Mouse (Mus musculus) adrenal gland, postnatal 36 days (tissue): Measurements from ENCODE around the gene Umod. TPM values are rescaled to one million over a fixed set of nuclear protein-coding genes. Genes with fewer than 3 reads are reported as not detected.

ENCODE experiments used
- DNase-seq, 2 experiments: peaks; one replicate each; pipeline ENCODE4 v3.0.0; 2021; ENCODE audit warnings: mixed read lengths in 1 of 2
- long read RNA-seq, 2 experiments: library from polyadenylated mRNA; stranded (forward); transcript quantifications; one replicate each; pipeline ENCODE4 v2.0.0; 2021; ENCODE audit warnings: borderline sequencing depth in 2 of 2
- total RNA-seq, 2 experiments: library from RNA; stranded (reverse); gene quantifications; 2 replicates each; pipeline ENCODE4 v1.2.3; 2021

Gene Umod
- total RNA-seq: not detected
- long read RNA-seq, experiment 1: 0 reads
- long read RNA-seq, experiment 2: 0 reads

DNA sequence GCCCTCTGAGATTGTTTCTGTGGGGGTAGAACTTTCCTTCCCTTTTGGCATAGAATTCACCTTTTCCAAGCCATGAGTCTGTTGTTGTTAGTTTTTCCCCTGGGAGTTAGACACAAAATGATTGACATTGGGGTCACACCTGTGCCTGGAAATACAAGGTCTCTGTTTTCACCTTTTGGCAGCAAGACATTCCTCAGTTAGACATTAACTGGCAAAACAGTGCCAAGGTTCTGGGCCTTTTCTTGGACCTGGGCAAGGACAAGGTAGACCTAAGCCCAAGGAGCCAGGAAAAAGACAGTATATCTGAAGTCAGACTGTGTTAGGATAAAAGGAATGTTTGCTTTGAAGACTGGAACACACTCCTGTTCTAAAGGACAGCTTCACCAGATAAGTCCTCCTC, at the start of gene Umod:
Umod (minus strand) TSS at position 27 of the 400 bp plus-strand sequence.
- no peak for DNase-seq

DNA sequence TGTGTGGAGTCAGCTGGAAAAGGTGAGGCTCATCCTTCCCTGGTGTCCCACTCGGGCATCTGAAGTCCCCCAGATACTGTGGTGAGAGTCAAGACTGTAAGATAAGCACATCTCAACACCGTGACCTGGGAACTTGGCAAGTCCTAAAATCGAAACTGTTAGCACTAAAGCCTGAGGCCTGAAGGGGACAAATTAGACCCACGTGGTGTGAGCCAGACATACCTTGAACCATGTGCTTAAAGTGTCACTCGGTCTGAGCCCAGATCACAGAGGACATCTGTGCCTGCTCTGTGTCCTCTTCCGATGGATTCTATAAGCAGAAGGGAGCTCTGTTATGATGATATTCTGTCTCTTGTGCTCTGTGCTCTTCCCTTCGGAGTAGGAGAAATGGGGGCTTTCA, 49.5 kb upstream of the Umod start:
- no peak for DNase-seq

DNA sequence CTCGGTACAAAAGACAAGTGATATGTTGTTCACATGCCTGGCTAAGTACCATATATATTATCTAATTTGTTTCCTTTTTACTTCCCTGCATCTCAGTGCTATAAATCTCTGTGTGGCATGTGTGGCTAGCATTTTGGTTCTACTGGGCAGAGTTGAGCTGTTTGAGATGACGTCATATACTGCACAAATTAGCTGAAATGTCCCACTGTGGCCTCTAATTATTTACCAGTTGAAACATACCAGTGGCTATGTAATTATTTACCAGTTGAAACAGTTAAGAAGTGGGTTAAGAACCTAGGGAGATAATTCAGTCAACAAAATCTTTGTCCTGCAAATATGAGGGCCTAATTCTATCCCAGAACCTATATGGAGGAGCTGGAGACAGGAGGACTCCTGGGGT, 48.5 kb upstream of the Umod start:
- no peak for DNase-seq

DNA sequence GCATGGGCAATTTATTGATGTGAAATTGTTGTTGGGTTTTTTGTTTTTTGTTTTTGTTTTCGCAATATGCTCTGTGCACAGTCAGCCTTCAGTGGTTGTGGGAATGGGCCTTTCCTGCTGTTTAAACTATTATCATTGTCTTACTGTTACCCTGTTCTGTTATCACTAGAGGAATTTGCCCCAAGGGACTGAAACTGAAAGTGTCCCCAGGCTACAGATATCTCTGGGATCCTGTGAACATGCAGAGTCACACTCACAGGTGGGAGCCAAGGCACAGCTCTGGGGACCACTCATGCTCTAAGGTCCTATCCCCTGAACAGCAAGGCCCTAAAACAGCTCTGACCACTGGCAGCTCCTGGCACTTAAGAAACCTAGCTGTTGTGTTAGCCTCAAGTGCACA, 48.1 kb upstream of the Umod start:
- DNase-seq: no peak

DNA sequence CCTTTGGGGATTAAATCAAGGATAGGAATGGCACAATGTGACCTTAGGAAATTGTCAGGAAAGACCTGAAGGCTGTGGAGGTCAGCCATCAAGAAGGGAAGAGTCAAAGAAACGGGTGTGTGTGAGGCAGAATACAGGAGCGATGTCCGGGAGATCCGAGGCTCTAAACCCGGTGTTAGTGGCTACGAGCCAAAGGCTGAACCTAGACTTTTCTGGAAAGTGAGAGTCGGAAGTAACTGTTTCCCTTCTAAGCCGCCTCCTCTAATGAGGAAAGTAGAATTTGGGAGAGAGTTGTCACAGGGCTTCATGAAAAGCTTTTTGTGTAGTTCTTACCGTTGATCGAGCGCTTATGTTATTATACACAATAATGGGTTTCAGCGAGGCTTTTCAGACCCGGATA, 47.4 kb upstream of the Umod start:
- no peak for DNase-seq

DNA sequence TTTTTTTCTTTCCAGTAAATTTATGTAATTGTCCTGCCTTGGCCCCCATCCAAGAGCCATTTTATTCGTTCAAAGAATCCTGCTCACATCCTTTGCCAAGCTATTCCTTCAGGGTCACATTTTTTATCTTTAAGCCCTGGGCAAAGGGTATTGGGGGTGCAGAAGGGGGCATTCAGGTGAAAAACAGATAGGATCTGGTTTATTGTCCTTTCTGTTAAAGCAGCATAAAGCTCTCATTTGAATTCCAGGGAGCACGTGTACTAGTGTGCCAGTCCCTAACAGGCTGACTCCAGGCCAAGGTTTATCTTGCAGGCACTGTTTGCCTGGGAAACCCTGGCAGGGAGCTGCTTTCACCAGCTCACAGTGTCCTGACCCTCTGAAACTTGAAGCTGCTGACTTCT, 46.8 kb upstream of the Umod start:
- DNase-seq: peak; percentile 58 to 73

DNA sequence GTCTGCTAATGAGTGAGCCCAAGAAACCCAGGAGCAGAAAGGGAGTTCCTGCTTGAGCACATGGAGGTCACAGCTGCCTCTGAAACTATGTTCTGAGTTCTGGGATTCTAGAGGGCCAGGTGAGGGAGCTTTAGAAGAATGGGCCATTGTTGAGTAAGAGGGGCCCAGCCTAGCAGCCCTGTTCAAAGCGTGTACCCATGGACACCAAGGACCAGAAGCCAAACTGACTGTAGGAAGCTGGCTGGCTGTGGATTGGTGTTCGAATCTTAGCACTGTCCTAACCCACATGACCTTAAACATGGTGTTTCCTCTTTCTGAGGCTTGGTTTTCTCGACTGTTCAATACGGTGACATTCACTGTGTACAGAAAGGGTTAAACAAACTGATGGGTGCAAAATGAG, 44.3 kb upstream of the Umod start, which contains the start of gene Pdilt:
Pdilt (minus strand) TSS at position 101 of the 400 bp plus-strand sequence.
- DNase-seq: no peak

DNA sequence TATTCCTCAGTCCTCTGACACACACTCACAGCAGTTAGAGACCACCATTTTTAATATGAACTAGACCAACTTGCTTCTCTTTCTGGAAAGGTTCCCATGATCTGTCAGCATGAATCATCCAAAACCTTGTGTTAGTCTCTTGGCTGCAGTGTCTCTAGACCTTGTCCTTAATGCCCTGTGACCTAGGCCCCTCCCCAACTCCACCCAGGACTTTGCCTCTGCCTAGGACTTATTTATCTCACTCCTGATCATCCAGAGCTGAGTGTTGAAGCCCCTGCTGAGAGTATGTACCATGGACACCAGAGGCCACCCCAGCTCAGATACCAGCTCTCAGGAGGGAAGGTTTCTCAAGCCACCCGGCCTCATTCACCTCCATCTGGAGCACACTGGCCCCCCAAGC, 43.3 kb upstream of the Umod start:
- DNase-seq: peak; percentile 65

DNA sequence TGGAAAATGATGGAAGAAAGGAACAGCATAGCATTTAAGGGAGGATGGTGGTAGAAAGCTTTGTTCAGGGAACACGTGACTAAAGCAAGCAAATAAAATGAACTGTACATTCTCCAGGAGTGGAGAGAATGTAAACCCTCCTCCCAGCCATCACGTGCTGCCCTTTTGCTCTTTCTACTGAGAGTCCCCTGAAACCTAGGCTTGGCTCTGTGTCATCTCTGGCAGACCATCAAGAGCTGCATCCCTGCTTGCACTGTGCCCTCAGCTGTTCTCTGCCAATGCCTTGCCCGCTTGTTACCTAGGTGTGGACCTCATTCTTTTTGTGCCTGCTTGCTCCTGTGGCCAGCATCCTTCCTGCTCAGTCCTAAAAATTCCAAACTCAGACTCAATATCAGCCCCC, 42.7 kb upstream of the Umod start:
- DNase-seq: peak in 1 of 2 experiments; percentile 36

DNA sequence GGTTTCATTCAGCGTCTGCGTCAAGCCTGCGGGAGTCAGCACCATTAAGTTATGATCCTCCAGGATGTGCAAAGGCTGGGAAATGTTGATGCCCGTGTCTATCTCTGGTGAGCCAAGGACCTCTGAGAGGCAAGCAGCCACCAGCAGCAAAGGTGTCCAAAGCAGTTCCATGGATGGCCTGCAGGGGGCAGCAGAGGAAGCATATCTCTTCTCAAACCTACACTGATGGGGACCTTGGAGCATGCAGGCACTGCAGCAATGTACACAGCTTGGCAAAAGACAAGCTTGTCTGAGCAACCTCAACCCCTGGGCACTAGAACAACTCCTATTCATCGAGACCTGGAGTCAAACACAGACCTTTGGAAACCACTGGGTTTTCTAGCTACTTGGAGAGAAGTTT, 40.6 kb upstream of the Umod start:
- DNase-seq: peak; percentile 86 to 87

DNA sequence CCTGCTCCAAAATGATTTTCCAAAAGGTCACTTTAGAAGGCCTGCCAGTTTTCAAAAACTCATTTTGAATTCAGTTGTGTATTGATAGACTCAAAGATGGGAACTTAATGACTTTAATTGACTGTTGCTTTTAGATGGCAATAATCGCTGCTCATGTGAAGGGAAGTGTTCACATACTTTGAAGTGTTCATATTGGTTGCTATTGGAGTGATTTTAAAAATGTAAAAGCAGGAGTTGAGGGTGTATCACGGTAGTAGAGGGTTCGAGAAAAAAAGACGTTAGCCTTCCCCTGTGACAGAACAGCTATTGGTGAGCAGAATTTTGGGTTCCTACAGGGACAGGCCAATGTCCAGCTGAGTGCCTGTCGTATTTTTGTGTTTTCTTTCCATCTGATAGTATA, 40.1 kb upstream of the Umod start, which contains the start of gene Acsm5:
Acsm5 (plus strand) TSS at position 301 of the 400 bp plus-strand sequence.
- no peak for DNase-seq

DNA sequence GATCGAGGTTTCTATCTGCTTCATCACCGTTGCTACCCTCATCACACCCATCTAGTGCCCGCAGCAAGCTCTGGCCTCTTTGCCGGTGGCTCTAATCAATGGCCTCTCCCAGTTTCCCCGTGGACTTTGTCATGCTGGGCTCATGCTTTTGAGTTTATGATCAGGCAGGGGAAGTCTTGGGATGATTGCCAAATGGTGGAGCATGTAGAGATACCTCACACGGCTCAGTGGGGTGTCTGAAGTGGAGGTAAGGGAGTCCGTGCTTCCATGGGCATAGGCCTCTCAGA, 37.1 kb upstream of the Umod start:
- DNase-seq: no peak

DNA sequence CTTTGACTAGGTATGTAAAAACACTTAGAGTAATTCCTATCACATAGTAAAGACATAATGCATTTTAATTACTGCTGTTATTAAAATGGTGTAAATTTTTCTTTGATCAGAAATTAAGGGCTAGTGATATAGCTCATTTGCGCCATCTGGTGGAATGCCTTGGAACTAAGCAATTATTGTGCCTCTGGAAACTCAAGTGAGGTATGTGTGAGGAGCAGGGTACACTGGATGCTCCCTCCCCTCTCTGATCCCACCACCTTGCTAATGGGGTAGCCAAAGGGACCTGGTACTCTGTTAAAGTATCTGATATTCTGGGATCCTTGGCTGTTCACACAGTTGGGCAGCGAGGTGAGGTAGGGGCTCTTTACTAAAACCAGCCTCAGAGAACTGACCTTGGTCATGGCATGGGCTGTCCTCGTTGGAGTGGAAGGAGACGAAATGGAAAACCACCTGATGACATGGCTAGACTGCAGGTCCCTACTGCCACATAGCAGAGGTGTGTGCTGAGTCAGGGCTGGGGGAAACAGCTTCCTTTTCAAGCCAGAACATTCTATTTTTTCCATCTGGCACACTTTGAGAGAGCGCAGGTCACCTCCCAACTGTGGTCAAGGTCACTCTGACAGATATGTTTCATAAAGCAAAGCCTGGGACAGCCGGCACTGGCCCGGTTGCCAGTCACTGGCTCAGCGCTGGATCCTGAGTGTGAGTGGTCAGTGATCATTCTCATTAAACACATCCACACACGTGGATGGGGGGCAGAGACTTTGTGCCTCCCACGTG, 36.6 kb upstream of the Umod start:
- peak; percentile 37 to 50 for DNase-seq

DNA sequence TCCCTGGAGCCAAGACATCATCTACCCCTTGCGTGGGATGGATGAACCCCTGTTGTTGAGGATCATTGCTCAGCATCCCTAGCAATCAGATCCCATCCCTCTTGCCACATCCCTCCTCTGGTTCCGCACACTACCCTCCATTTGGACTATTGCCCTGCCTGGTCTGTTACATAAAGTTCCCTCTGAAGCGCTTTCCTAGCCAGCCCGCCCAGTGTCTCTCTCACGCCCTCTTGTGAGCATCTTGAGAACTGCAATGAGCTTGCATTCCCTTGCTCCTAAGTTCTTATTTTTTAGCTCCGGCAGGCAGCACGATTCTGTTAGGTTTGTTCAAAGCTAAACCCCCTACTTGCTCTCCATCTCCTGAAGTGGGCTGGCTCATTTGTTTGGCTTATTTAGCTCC, 34.0 kb upstream of the Umod start:
- peak; percentile 46 to 65 for DNase-seq

DNA sequence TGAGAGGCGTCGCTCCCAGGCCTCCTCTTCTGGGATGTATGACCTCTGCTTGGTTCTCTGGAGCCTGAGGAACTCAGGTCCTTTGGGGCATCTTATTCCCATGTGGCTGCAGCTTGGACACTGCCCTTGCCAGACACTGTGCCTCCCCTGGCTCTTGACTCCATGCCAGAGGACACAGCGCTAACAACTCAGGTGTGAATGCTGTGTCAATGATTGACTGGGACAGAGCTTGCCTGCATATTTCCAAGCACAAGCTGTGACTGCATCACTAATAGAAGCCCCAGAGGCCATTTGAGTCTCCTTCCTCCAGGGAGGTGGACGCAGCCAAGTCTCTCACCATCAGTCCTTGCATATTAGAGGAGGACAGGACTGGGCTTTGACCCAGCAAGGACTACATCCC, 32.1 kb upstream of the Umod start:
- DNase-seq: no peak

DNA sequence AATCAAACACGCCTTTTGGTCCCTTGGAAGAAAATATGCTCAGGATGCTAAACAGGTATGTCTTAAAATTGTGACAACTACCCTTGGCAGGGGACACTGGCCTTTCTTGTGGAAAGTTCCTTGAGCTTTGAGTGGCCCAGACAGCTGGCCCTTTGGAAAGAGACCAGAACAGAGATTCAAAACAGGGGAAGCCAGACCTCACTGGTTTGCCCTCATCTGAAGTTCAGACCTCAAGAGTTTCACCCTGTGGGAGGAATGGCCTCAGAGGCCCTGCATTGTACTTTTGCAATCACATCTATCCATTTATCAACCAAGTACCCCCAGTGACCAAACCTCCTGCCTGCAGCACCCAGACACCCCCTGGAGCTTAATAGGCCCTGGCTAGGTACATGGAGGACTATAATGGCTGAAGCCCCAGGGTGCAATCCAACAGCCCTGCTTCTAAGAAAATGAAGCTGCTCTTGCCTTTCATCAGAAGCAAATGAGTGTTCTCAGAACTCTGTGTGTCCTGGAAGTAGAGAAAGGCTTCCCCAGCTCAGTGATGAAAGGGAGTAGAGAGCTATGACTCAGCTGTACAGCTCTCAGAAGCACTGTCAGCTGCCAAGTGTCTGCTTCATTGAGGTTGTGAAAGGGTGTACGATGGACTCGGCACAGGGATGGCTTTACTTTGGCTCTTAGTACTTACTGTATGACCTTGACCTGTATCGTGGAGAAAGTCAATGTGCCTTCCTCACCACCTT, 11.1 kb upstream of the Umod start:
- DNase-seq: peak; percentile 15 to 17

DNA sequence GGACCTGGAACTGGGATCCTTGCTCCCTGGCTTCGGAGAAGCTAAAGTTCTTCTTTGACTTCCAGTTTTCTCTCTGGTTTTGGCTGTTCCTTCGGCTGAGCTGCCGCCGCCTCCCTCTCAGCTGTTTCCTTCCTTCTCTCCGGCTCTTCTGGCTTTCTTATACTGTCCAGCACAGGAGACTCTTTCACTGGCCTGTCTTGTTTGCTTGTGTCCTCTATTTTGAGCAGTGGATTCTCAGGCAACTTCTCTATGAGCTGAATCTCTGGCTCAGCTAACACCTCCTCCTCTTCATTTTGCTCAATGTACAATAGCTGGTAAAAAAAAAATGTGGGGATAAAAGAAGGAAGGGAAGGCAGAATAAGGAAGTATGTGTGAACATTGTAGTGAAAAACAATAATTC, 7.6 kb upstream of the Umod start:
- DNase-seq: no peak

DNA sequence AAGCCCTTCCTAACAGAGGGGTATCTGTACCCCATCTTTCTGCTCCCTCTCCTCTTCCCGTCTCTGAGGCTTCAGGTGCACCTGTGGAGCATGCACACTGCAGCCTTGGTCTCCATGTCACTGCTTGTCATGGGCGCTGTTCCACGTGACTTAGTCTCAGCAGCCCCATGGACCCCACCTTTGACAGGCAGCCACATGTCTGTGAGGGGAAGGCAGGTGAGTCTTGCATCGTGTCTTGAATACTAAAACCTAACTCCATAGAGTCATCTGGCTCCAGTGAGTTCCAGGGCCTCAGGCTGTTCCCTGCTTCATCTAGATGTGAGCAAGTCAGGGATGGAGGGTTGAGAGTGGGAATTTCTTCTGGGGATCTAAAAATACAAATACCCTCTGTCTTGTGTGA, 5.1 kb upstream of the Umod start:
- no peak for DNase-seq

DNA sequence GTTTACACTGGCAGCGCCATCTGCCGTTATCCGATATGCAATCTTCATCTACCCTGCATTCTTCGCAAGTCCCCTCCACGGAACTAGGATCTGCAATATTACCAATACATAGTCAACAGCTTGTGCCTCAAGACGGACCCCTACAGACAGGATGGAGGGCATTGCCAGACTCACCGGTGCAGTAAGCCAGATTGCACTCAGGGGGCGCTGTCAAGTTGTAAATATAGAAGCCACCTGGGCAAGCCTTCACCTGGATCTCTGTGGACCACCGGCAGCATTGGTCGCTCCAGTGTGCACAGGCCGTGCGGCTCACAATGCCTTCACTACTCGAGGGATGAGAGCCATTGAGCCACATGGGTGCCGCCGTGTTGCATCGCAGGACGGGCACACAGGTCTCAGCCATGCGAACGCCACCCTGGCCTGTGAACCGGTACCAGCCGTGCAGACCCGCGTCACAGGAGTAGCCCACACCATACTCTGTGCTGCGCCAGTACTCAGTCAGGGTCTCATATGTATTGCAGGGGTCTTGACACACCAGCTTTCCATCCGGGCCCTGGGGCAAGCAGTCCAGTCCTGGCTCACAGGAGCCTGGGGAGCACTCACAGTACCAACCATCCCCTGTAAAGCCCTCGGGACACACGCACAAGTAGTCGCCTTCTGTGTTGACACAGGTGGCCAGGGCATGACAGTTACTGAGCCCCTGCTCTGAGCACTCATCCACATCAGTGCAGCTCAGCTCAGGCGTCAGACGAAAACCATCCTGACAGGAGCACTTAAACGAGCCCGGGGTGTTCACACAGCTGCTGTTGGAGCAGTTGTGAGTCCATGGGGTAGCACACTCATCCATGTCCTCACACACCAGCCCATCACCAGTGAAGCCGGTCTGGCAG, 2.3 kb downstream of the Umod start:
- DNase-seq: no peak

DNA sequence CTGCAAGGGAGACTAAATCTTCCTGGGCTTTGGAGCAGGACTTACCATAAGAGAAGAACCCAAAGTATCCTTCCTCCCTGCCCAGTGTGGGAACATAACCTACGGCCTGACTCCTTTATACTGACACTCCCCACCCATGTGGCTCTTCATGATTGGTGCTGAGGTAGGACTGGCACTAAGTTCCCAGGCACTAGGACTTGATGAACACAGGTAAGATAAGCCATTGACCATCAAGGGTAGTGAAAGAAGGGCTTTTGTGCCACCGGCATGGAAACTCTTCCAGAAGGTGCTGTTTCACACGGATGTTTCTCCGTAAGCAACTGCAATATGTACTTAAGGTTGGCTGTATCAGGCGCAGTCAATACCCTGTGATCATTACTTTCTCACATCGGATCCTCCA, 19.9 kb downstream of the Umod start, which contains the start of gene Gp2:
Gp2 (minus strand) TSS at position 101 of the 400 bp plus-strand sequence.
- DNase-seq: no peak

DNA sequence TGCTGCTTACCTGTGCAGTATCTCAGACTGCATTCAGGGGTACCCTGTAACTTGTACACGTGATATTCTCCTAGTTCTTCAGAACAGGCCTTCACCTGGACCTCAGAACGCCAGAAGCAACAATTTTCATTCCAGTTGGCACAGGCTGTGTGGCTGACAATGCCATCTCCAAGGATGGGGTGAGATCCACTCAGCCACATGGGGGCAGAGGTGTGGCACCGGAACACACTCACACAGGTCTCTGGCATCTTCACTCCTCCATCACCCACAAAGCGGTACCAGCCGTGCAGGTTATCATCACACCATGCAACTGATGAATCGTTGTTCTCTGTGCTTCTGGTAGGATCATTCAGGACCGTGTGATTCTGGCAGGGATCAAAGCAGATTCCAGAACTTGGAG, 24.9 kb downstream of the Umod start:
- no peak for DNase-seq

DNA sequence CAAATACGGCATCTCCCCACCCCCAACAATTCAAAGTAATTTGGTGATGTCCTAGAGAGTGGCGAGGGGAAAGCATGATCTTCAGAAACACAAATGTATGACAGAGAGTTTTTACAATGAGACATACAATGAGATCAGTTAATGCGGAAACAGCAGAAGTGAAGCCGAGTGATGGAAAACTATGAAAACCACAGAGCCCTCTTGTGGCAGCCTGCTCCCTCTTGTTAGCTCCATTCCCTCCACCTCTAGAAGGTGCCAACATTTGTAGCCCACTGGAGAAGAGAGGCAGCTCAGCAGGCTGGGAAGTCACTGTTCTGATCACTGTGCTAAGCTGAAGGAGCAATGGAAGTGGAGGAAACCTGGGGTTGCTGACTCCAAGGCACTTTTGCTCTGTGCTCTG, 35.2 kb downstream of the Umod start:
- DNase-seq: peak in 1 of 2 experiments; percentile 3

DNA sequence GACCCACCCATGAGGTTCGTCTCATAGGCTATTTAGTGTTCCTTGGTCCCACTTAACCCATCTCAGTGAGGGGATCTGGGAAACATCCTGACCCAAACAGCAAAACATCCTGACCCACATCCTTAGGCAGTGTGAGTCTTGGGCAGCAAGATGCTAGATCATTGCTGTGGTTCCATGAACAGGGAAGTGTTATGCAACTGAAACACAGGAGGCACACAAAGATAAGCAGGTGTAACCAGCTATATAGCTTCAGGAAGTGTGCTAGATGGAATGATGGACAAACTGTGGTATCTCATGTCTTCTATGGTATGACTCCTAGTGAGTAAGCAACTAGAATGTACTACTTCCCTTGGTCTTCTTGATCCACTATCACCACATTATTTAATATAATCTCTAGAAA, 37.1 kb downstream of the Umod start:
- no peak for DNase-seq
